Mouse (Mus musculus) CH12.LX (cell line): ENCODE measurements around the gene 1700066M21Rik. TPM values are rescaled to one million over a fixed set of nuclear protein-coding genes. Genes with fewer than 3 reads are reported as not detected.
A peak's percentile ranks its signal among the peaks of the same experiment; 100 is the strongest.

Experiments used
- DNase-seq: peaks from one replicate; pipeline ENCODE4 v3.0.0-alpha.2; 2013; ENCODE audit errors: extremely low read depth
- H3K27ac ChIP-seq: 2 replicates; pipeline ENCODE4 v1.5.1; 2012; ENCODE audit warnings: low read depth, mild to moderate bottlenecking, control low read depth, moderate library complexity; ENCODE audit not compliant: insufficient read depth
- H3K27me3 ChIP-seq: replicated peaks from 2 replicates; pipeline ENCODE3; 2012; ENCODE audit warnings: inconsistent platforms
- H3K36me3 ChIP-seq, 2 experiments: replicated peaks in 1 of 2; 2 replicates each; pipeline versions ENCODE3 to v1.6.1; 2012; ENCODE audit warnings: inconsistent platforms in 1 of 2, low read length in 1 of 2, mild to moderate bottlenecking in 1 of 2, mixed read lengths in 1 of 2, moderate library complexity in 1 of 2; ENCODE audit not compliant: control insufficient read depth in 1 of 2, insufficient read depth in 1 of 2
- H3K4me1 ChIP-seq, 2 experiments: 2 replicates each; pipeline ENCODE4 v1.6.1; 2012; ENCODE audit warnings: inconsistent platforms in 1 of 2, moderate library complexity in 1 of 2; ENCODE audit not compliant: insufficient read depth in 2 of 2, control insufficient read depth in 1 of 2
- H3K4me2 ChIP-seq: 2 replicates; pipeline ENCODE4 v1.6.1; 2012; ENCODE audit warnings: low read depth, mild to moderate bottlenecking, control low read depth; ENCODE audit not compliant: poor library complexity, insufficient read depth, severe bottlenecking
- H3K4me3 ChIP-seq, 3 experiments: fragments of 150-350 bp in 1 of 3; sonication (generic) in 1 of 3; replicated peaks in 1 of 3; 2 replicates each; pipeline versions ENCODE3 to v1.5.1; 2011 to 2012; ENCODE audit warnings: low read depth in 2 of 3, low read length in 2 of 3, mild to moderate bottlenecking in 2 of 3, moderate library complexity in 2 of 3, control low read depth in 1 of 3, improper control_type of control experiment in 1 of 3, inconsistent platforms in 1 of 3, mixed read lengths in 1 of 3; ENCODE audit not compliant: poor library complexity in 1 of 3
- H3K79me2 ChIP-seq: replicated peaks from 2 replicates; pipeline ENCODE4 v1.6.1; 2012; ENCODE audit warnings: mild to moderate bottlenecking, moderate library complexity; ENCODE audit not compliant: control insufficient read depth, poor library complexity, insufficient read depth, severe bottlenecking; ENCODE audit errors: extremely low read depth
- H3K9ac ChIP-seq: 2 replicates; pipeline ENCODE4 v1.6.1; 2012; ENCODE audit warnings: low read depth, mild to moderate bottlenecking, control low read depth, moderate library complexity; ENCODE audit not compliant: insufficient read depth
- H3K9me3 ChIP-seq: replicated peaks from 2 replicates; pipeline ENCODE3; 2012; ENCODE audit warnings: low read length, inconsistent platforms, mixed read lengths
- BHLHE40 ChIP-seq: IDR thresholded peaks from 2 replicates; pipeline ENCODE4 v1.6.1; 2011; ENCODE audit warnings: mild to moderate bottlenecking, low read depth, low read length, improper control_type of control experiment
- CHD1 ChIP-seq: IDR thresholded peaks from 2 replicates; pipeline ENCODE4 v1.6.1; 2012; ENCODE audit warnings: low read depth, low read length, improper control_type of control experiment, inconsistent platforms
- CHD2 ChIP-seq: IDR thresholded peaks from 2 replicates; pipeline ENCODE4 v1.6.1; 2011; ENCODE audit warnings: low read length, improper control_type of control experiment
- E2F4 ChIP-seq: IDR thresholded peaks from 2 replicates; pipeline ENCODE4 v1.6.1; 2011; ENCODE audit warnings: low read depth, low read length, improper control_type of control experiment; ENCODE audit not compliant: insufficient replicate concordance
- ELF1 ChIP-seq: IDR thresholded peaks from 2 replicates; pipeline ENCODE4 v1.6.1; 2014; ENCODE audit warnings: low read depth, mild to moderate bottlenecking, inconsistent platforms, low read length, improper control_type of control experiment
- EP300 ChIP-seq: IDR thresholded peaks from 2 replicates; pipeline ENCODE4 v1.6.1; 2011; ENCODE audit warnings: low read length, improper control_type of control experiment
- ETS1 ChIP-seq: conservative IDR thresholded peaks from 2 replicates; pipeline ENCODE4 v1.6.1; 2012; ENCODE audit warnings: low read depth, mild to moderate bottlenecking, inconsistent platforms, low read length, improper control_type of control experiment, moderate library complexity
- IRF4 ChIP-seq: IDR thresholded peaks from 2 replicates; pipeline ENCODE4 v1.6.1; 2014; ENCODE audit warnings: low read depth, mild to moderate bottlenecking, inconsistent platforms, low read length, improper control_type of control experiment
- JUN ChIP-seq: IDR thresholded peaks from 2 replicates; pipeline ENCODE4 v1.6.1; 2011; ENCODE audit warnings: low read depth, mild to moderate bottlenecking, low read length, improper control_type of control experiment, moderate library complexity; ENCODE audit not compliant: insufficient read depth
- JUND ChIP-seq: conservative IDR thresholded peaks from 2 replicates; pipeline ENCODE4 v1.6.1; 2011; ENCODE audit warnings: low read depth, low read length, improper control_type of control experiment
- KAT2A ChIP-seq: IDR thresholded peaks from 2 replicates; pipeline ENCODE4 v1.6.1; 2012; ENCODE audit warnings: low read length, improper control_type of control experiment, inconsistent platforms; ENCODE audit not compliant: insufficient replicate concordance
- MAX ChIP-seq: IDR thresholded peaks from 2 replicates; pipeline ENCODE4 v1.6.1; 2011; ENCODE audit warnings: low read length, improper control_type of control experiment
- MAZ ChIP-seq: IDR thresholded peaks from 2 replicates; pipeline ENCODE4 v1.6.1; 2012; ENCODE audit warnings: low read depth, mild to moderate bottlenecking, inconsistent platforms, low read length, improper control_type of control experiment, moderate library complexity
- MEF2A ChIP-seq: IDR thresholded peaks from 2 replicates; pipeline ENCODE4 v1.6.1; 2014; ENCODE audit warnings: low read depth, mild to moderate bottlenecking, inconsistent platforms, low read length, improper control_type of control experiment, borderline replicate concordance
- MXI1 ChIP-seq: IDR thresholded peaks from 2 replicates; pipeline ENCODE4 v1.6.1; 2011; ENCODE audit warnings: mild to moderate bottlenecking, low read depth, low read length, improper control_type of control experiment
- MYC ChIP-seq: IDR thresholded peaks from 2 replicates; pipeline ENCODE4 v1.6.1; 2011; ENCODE audit warnings: low read depth, mild to moderate bottlenecking, improper control_type of control experiment, low read length
- NELFE ChIP-seq: IDR thresholded peaks from 2 replicates; pipeline ENCODE4 v1.6.1; 2011; ENCODE audit warnings: low read depth, low read length, improper control_type of control experiment
- NRF1 ChIP-seq: IDR thresholded peaks from 2 replicates; pipeline ENCODE4 v1.6.1; 2014; ENCODE audit warnings: low read depth, mild to moderate bottlenecking, inconsistent platforms, low read length, improper control_type of control experiment, moderate library complexity
- PAX5 ChIP-seq: IDR thresholded peaks from 2 replicates; pipeline ENCODE4 v1.6.1; 2012; ENCODE audit warnings: low read length, inconsistent platforms, mixed read lengths
- POLR2A ChIP-seq: IDR thresholded peaks from 2 replicates; pipeline ENCODE4 v1.6.1; 2011; ENCODE audit warnings: low read depth, mild to moderate bottlenecking, improper control_type of control experiment, low read length
- POLR2AphosphoS2 ChIP-seq: IDR thresholded peaks from 2 replicates; pipeline ENCODE4 v1.6.1; 2011; ENCODE audit warnings: low read depth, low read length, improper control_type of control experiment
- RAD21 ChIP-seq: IDR thresholded peaks from 2 replicates; pipeline ENCODE4 v1.6.1; 2011; ENCODE audit warnings: low read depth, mild to moderate bottlenecking, low read length, improper control_type of control experiment, moderate library complexity
- RCOR1 ChIP-seq: conservative IDR thresholded peaks from 2 replicates; pipeline ENCODE4 v1.6.1; 2012; ENCODE audit warnings: low read depth, mild to moderate bottlenecking, inconsistent platforms, low read length, improper control_type of control experiment
- SIN3A ChIP-seq: IDR thresholded peaks from 2 replicates; pipeline ENCODE4 v1.6.1; 2012; ENCODE audit warnings: low read length, improper control_type of control experiment, inconsistent platforms
- SMC3 ChIP-seq: IDR thresholded peaks from 2 replicates; pipeline ENCODE4 v1.6.1; 2011; ENCODE audit warnings: low read depth, low read length, improper control_type of control experiment
- TCF12 ChIP-seq: IDR thresholded peaks from 2 replicates; pipeline ENCODE4 v1.6.1; 2014; ENCODE audit warnings: low read depth, mild to moderate bottlenecking, inconsistent platforms, low read length, improper control_type of control experiment
- UBTF ChIP-seq: IDR thresholded peaks from 2 replicates; pipeline ENCODE4 v1.6.1; 2012; ENCODE audit warnings: low read depth, mild to moderate bottlenecking, inconsistent platforms, low read length, improper control_type of control experiment, moderate library complexity
- USF1 ChIP-seq: IDR thresholded peaks from 2 replicates; pipeline ENCODE4 v1.6.1; 2014; ENCODE audit warnings: low read depth, mild to moderate bottlenecking, inconsistent platforms, low read length, improper control_type of control experiment
- USF2 ChIP-seq: conservative IDR thresholded peaks from 2 replicates; pipeline ENCODE4 v1.6.1; 2011; ENCODE audit warnings: low read depth, low read length, improper control_type of control experiment
- ZC3H11A ChIP-seq: IDR thresholded peaks from 2 replicates; pipeline ENCODE4 v1.6.1; 2012; ENCODE audit warnings: low read depth, mild to moderate bottlenecking, inconsistent platforms, low read length, improper control_type of control experiment
- ZKSCAN1 ChIP-seq: IDR thresholded peaks from 2 replicates; pipeline ENCODE4 v1.6.1; 2012; ENCODE audit warnings: low read depth, inconsistent platforms, low read length, improper control_type of control experiment, borderline replicate concordance
- ZMIZ1 ChIP-seq: IDR thresholded peaks from 2 replicates; pipeline ENCODE4 v1.6.1; 2012; ENCODE audit warnings: low read depth, mild to moderate bottlenecking, inconsistent platforms, low read length, improper control_type of control experiment
- ZNF384 ChIP-seq: IDR thresholded peaks from 2 replicates; pipeline ENCODE4 v1.6.1; 2012; ENCODE audit warnings: low read depth, low read length, improper control_type of control experiment, inconsistent platforms
- dilution Hi-C: fragments of 300-500 bp; cut with MboI; formaldehyde crosslinking; loops from 2 replicates; pipeline ENCODE4 v1.14.3; 2020; ENCODE audit warnings: low sequenced_read_pairs; ENCODE audit not compliant: extremely low pct_unique_long_range_greater_than_20kb, extremely low pct_ligation_motif_present
- in situ Hi-C: fragments of 300-500 bp; cut with MboI; formaldehyde crosslinking; loops from 3 replicates; pipeline ENCODE4 v1.14.3; 2019; ENCODE audit warnings: low sequenced_read_pairs, low pct_ligation_motif_present, low pct_unique_long_range_greater_than_20kb, mixed read lengths
- polyA plus RNA-seq: library from polyadenylated mRNA; unstranded; fragments of >175 nt; gene quantifications from 2 replicates; pipeline ENCODE4 v1.2.1, GENCODE M21; 2012; ENCODE audit warnings: low read depth; ENCODE audit not compliant: insufficient read length
- total RNA-seq, 2 experiments: library from RNA; depleted of rRNA; stranded (reverse); fragments of 300-350 nt in 1 of 2; fragments of >200 nt in 1 of 2; gene quantifications; 2 replicates each; pipeline ENCODE4 v1.2.3; 2012 to 2014

Gene 1700066M21Rik
- total and polyA plus RNA-seq, 3 experiments = 7.0 to 17.4 (median 8.0) TPM

- peaks cover 2% of the 10 kb centered on the region for H3K9me3 ChIP-seq
- peaks cover under 1 to 12% of the 10 kb centered on the region in 2 experiments; a peak in 2 of 4 replicates for H3K4me1 ChIP-seq
- DNase-seq = no peak
- H3K36me3 ChIP-seq = peaks cover 30 to 60% of the 10 kb centered on the region in 2 experiments
- no peak for TF ChIP-seq JUN
- TF ChIP-seq ZKSCAN1 = no peak
- TF ChIP-seq ETS1 = no peak
- TF ChIP-seq MAX = no peak
- no peak for TF ChIP-seq SMC3
- TF ChIP-seq SIN3A = no peak
- no peak for TF ChIP-seq MEF2A
- TF ChIP-seq UBTF = no peak
- TF ChIP-seq E2F4 = no peak
- no peak for TF ChIP-seq CHD1
- TF ChIP-seq MAZ = no peak
- H3K4me3 ChIP-seq = no peak overlapping the region
- dilution Hi-C loops = no loop called here
- H3K27me3 ChIP-seq = no peaks in the 10 kb centered on the region
- H3K79me2 ChIP-seq = peaks cover 6% of the 10 kb centered on the region; the same call in 1 of the 2 replicates
- in situ Hi-C loops = no loop called here
- H3K27ac ChIP-seq = no peak overlapping the region
- H3K4me2 ChIP-seq = no peak overlapping the region
- H3K9ac ChIP-seq = no peak overlapping the region
Measured at GRCm38 (mm10) chr1:57413397-57413796, 36.0 kb downstream of the 1700066M21Rik start.

- dilution Hi-C loops (no loop called here), in situ Hi-C loops (loop anchor here (10.0 kb wide), 1 partner anchor 521 kb away; no protein-coding TSS in a partner anchor)
- Histone ChIP-seq H3K4me2 (no peak overlapping the region), H3K9ac (no peak overlapping the region), H3K4me1 (no peaks in the 10 kb centered on the region), H3K79me2 (no peaks in the 10 kb centered on the region), H3K4me3 (no peak overlapping the region), H3K36me3 (no peaks in the 10 kb centered on the region), H3K27ac (no peak overlapping the region), H3K9me3 (no peaks in the 10 kb centered on the region), H3K27me3 (no peaks in the 10 kb centered on the region)
- DNase-seq = peak; percentile 43
- TF ChIP-seq ZMIZ1 (no peak), KAT2A (no peak), JUND (no peak; the same call in 1 of the 2 replicates), CHD2 (no peak), E2F4 (no peak), RCOR1 (no peak), NELFE (no peak), JUN (no peak), TCF12 (no peak), ZNF384 (no peak), SIN3A (no peak), USF2 (no peak), EP300 (no peak), MAX (0 out of 2 replicates have a peak, but pooled peaks have one; percentile 35), SMC3 (peak; percentile 68), POLR2AphosphoS2 (no peak), BHLHE40 (no peak), CHD1 (no peak), MYC (peak; percentile 42; the same call in 1 of the 2 replicates), ZC3H11A (no peak), ELF1 (no peak), RAD21 (peak; percentile 90), NRF1 (no peak), POLR2A (no peak), PAX5 (no peak), MXI1 (no peak), MEF2A (no peak), USF1 (no peak), IRF4 (no peak)
Measured at GRCm38 (mm10) chr1:57423696-57424095, 46.3 kb downstream of the 1700066M21Rik start.
